Mouse (Mus musculus): ENCODE results near the gene AF067063. TPM values are rescaled to one million over a fixed set of nuclear protein-coding genes. Genes with fewer than 3 reads are reported as not detected.

Gene AF067063
- polyA plus RNA-seq, 1 experiment from 2014 or later = not detected

- CTCF ChIA-PET = interaction anchor here (0.7 to 1.0 kb wide), 2 partner anchors 57 to 60 kb away, joined by 3 to 4 read pairs; no protein-coding TSS in a partner anchor
- in situ Hi-C loops (cut with MboI; ENCODE audit: low pct_unique_long_range_greater_than_20kb) = no loop called here
- H3K27me3 ChIP-seq = no peaks in the 10 kb centered on the region
- ATAC-seq (no peak), DNase-seq (ENCODE audit: low read depth, low spot score) (no peak)
- TF ChIP-seq CTCF (IDR thresholded peaks at IDR 0.05) = no peak
- POLR2A ChIA-PET = no interaction called here
These were observed 32.4 kb downstream of the AF067063 start for GRCm38 (mm10) chr13:119797656-119798055.

DNA sequence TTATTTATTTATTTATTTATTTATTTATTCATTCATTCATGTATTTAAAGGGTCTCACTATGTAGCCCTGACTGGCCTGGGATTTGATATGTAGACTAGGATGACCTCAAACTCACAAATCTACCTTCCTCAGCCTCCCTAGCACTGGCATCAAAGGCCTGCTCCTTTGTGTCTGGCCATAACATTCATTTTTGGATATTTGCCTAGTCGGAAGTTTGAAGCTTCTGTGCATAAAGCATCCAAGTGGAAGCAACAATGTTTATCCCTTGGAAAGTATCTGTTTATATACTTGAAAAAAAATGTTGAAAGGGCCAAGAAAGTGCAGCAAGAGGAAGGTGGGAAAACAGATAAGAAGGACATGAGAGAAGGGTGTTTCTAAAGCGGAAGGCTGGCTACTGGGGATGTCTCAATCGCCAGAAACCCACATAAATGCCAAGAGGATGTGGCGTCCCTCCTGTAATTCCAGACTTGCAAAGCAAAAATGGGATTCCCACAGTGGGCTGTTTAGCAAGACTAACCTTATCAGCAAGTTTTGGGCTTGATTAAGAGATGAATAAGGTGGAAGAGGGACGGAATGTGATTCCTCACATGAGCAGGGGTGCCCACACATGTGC, 37.1 kb downstream of the AF067063 start:
- in situ Hi-C loops (cut with MboI; ENCODE audit: low pct_unique_long_range_greater_than_20kb) = loop anchor here (5.0 kb wide), 1 partner anchor 56 kb away; no protein-coding TSS in a partner anchor
- ATAC-seq = no peak
- CTCF ChIA-PET = no interaction called here
- no peak for TF ChIP-seq CTCF (IDR thresholded peaks at IDR 0.05)
- POLR2A ChIA-PET = no interaction called here
- DNase-seq (ENCODE audit: low read depth, low spot score) = no peak
- no peaks in the 10 kb centered on the region for H3K27me3 ChIP-seq

- in situ Hi-C loops (cut with MboI; ENCODE audit: low pct_unique_long_range_greater_than_20kb) = loop anchor here (5.0 kb wide), 1 partner anchor 54 kb away; no protein-coding TSS in a partner anchor
- POLR2A ChIA-PET = no interaction called here
- no peaks in the 10 kb centered on the region for H3K27me3 ChIP-seq
- TF ChIP-seq CTCF (IDR thresholded peaks at IDR 0.05) = no peak
- DNase-seq (ENCODE audit: low read depth, low spot score) = no peak
- CTCF ChIA-PET = no interaction called here
- ATAC-seq = no peak
These were observed 38.4 kb downstream of the AF067063 start for GRCm38 (mm10) chr13:119791580-119792135.

DNA sequence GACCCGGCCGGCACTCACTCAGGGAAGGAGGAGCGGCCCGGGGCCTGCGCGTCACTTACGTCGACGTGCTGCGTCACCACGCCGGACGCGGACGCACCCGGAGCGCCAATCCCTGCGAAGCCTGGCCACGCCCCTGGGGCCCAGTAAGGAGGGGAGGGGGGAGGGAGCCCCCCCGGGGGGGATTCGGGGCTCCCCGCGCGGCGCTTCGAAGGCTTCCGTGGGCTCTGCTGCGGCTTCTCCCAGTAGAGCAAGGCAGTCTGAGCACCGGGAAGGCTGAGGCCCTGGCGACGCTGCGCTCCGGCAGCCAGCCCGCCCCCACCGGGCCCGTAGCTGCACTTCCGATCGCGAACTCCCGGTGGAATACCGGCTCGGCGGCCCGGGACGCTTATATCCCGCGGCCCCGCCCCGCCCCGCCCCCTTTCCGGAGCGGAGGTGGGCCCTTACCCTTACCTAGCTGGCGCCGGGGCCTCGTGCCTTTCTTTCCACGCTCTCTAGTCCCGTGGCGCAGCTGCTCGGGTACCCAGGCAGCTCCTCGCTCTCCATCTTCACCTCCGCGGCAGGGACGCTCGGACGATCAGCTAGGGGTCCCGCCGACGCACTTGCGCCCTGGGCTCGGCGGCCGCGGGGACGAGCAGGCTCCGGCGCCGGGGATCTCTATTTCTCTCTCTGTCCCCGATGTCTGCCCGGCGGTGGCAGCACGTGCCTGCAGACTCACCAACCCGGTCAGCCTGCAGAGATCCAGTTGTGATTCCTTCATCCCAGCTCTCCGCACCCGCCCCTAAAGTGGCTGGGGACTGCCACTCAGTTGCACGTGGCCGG, 39.0 kb downstream of the AF067063 start, which contains the start of gene Zfp131:
TSS of gene Zfp131 (minus strand) at position 129 of the 819 bp plus-strand sequence.
- in situ Hi-C loops (cut with MboI; ENCODE audit: low pct_unique_long_range_greater_than_20kb) = loop anchor here (5.0 kb wide), 1 partner anchor 54 kb away; no protein-coding TSS in a partner anchor
- no peak for TF ChIP-seq CTCF (IDR thresholded peaks at IDR 0.05)
- POLR2A ChIA-PET = interaction anchor here (0.9 to 1.2 kb wide), 2 partner anchors 13 to 100 kb away, joined by 3 to 4 read pairs; no protein-coding TSS in a partner anchor

DNA sequence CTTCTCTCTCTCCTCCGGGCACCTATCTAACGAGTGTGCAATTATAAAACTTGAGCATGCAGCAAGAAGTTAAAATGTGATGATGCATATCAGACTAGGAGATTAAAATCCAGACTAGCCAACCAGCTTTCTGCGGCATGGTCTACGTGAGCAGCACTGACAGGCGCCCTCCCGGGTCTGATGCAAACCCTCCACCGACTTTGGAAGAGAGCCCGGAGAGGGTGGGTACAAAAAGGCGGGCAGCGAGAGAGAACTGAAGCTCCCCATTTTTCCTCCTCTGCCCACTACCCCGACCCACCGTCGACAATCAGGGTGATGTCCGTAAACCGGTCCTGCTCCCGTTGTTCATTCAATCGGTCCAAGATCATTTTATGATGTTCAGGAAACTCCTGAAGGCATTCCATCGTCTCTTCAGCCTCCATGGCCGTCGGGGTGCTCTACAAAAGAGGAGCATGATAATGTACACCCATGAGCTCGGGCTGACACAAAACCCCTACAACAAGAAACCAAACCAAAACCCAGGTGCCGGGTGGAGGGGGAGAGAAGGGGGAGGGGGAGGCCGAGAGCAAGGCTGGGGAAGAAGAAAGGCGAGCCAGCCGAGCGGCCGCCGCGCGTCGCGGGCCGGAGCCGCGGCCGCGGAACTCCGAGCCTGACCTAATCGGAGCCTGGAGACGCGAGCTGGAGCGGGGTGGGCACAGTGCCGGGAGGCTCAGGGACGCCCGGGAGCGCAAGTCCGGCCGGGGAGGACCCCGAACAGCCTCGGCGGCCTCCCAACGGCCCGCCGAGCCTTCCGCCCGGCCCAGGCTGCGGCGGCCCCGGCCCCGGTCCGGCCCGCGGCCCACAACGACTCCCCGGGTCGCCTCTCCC, 39.9 kb downstream of the AF067063 start:
- no peak for TF ChIP-seq CTCF (IDR thresholded peaks at IDR 0.05)
- DNase-seq (ENCODE audit: low read depth, low spot score) (no peak), ATAC-seq (peak; percentile 38)
- in situ Hi-C loops (cut with MboI; ENCODE audit: low pct_unique_long_range_greater_than_20kb) = loop anchor here (5.0 kb wide), 1 partner anchor 53 kb away; no protein-coding TSS in a partner anchor
- POLR2A ChIA-PET = interaction anchor here (0.6 to 1.4 kb wide), 4 partner anchors 12 to 99 kb away, joined by 3 to 7 read pairs (median 4); no protein-coding TSS in a partner anchor
- no peaks in the 10 kb centered on the region for H3K27me3 ChIP-seq
- CTCF ChIA-PET = interaction anchor here (1.4 kb wide), 1 partner anchor 105 kb away, joined by 3 read pairs; no protein-coding TSS in a partner anchor

More for the DNA sequence above, 39.0 kb downstream of the AF067063 start, which contains the start of gene Zfp131:
- DNase-seq (ENCODE audit: low read depth, low spot score) (no peak), ATAC-seq (peak; percentile 97)
- CTCF ChIA-PET = no interaction called here
- no peaks in the 10 kb centered on the region for H3K27me3 ChIP-seq

- TF ChIP-seq CTCF (IDR thresholded peaks at IDR 0.05) = no peak
- ATAC-seq = no peak
These were observed 46.4 kb downstream of the AF067063 start for GRCm38 (mm10) chr13:119783581-119783980.

More at GRCm38 (mm10) chr13:119783581-119783980, 46.4 kb downstream of the AF067063 start:
- ChIA-PET POLR2A (no interaction called here), CTCF (no interaction called here)
- DNase-seq (ENCODE audit: low read depth, low spot score) = no peak
- in situ Hi-C loops (cut with MboI; ENCODE audit: low pct_unique_long_range_greater_than_20kb) = no loop called here
- H3K27me3 ChIP-seq = no peaks in the 10 kb centered on the region

Other genes with a start within 250 kb of the AF067063 start
- gene Ccl28, start 206.4 kb downstream of the AF067063 start, polyA plus RNA-seq (2021) = 0.03 TPM
- gene Hmgcs1, start 139.8 kb downstream of the AF067063 start, polyA plus RNA-seq (2021) = 64.9 TPM
- gene Nim1k, start 74.3 kb downstream of the AF067063 start, polyA plus RNA-seq (2021) = 2.9 TPM
- gene Zfp131, start 39.3 kb downstream of the AF067063 start, polyA plus RNA-seq (2021) = 33.8 TPM
- not detected for gene D13Ertd608e, start 5.8 kb upstream of the AF067063 start, polyA plus RNA-seq (2021)
- gene Tcstv1, start 64.6 kb upstream of the AF067063 start, polyA plus RNA-seq (2021) = not detected
- 0.24 TPM for gene Gm21761, start 99.1 kb upstream of the AF067063 start, polyA plus RNA-seq (2021)
- gene B020031M17Rik, start 120.6 kb upstream of the AF067063 start, polyA plus RNA-seq (2021) = 0.62 TPM
- gene Gm36079, start 196.8 kb upstream of the AF067063 start, polyA plus RNA-seq (2021) = not detected
- 0.30 TPM for gene Gm21188, start 222.0 kb upstream of the AF067063 start, polyA plus RNA-seq (2021)